Mouse (Mus musculus) small intestine, adult 2 months (tissue): ENCODE measurements at regions not wholly inside any gene's neighbourhood (a gene's known extent, or its start where the extent isn't known, plus 50 kb on each side); places are given as distances from the start of the nearest gene placed in this dataset.

Experiments
- CTCF ChIP-seq: fragments of 200-500 bp; IDR thresholded peaks from 2 replicates; pipeline ENCODE4 v1.5.1; 2012; ENCODE audit warnings: low read depth, mild to moderate bottlenecking, control low read depth, inconsistent platforms, low read length, moderate library complexity, mixed read lengths; ENCODE audit not compliant: insufficient replicate concordance, insufficient read length; ENCODE audit errors: extremely low read depth
- POLR2A ChIP-seq: fragments of 200-500 bp; IDR thresholded peaks from 2 replicates; pipeline ENCODE4 v1.6.1; 2012; ENCODE audit warnings: low read depth, mild to moderate bottlenecking, control low read depth, inconsistent platforms, low read length, moderate library complexity

GRCm38 (mm10) chr7:129902256-129902655 is 310.6 kb downstream of the Wdr11 start:
- no peak for TF ChIP-seq POLR2A
- no peak for TF ChIP-seq CTCF
